Mouse (Mus musculus): ENCODE data around the gene Vmn1r10. TPM values are rescaled to one million over a fixed set of nuclear protein-coding genes. Genes with fewer than 3 reads are reported as not detected.

Gene Vmn1r10
- not detected in 2 replicates for polyA plus RNA-seq (2012; rRNA removed)

DNA sequence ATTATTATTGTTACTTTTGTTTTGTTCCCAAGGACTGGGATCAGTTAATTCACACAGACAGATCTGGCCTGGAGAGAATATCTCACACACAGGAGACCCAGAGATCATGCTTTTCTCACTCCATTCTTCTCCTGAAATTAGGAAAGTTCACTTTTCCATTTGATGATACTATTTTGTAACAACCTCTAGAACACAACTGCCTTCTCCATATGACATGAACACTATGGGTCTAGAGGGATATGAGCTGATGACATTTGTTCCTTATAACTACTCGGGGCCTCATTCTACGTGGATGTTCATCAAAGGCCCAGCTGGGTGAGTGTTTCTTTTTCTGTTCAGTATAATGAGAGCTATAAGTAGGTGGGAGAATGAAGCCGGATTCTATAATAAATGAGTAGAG is at the start of gene Vmn1r10:
Gene Vmn1r10, plus strand, starts transcription at position 301 of the 400 bp plus-strand sequence.
- DNase-seq (ENCODE audit: low read depth), result no peak
- TF ChIP-seq POLR2A (IDR thresholded peaks at IDR 0.05; ENCODE audit: borderline replicate concordance, extremely low read depth, insufficient read depth, insufficient read length, poor library complexity, severe bottlenecking) (no peak), CTCF (IDR thresholded peaks at IDR 0.05; ENCODE audit: borderline replicate concordance, extremely low read depth, insufficient read depth, insufficient read length) (no peak)

DNA sequence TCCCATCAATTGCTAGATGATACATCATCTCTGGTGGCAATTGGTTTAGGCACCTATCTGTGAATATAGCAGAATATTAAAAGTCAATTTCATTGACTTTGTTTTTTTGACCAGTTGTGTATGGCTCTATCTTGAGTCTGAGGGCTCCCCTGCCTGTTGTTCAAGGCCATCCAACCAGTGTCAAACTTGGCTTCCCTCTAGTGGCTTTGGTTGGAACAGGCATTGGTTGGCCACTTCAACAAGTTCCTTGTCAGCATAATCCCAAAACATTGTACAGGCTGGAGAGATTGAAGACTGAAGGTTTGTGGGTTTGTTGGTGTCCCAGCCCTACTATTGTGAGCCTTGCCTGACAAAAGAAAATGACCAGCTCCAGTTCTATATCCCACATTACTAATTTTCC is 45.5 kb upstream of the Vmn1r10 start:
- peak; percentile 1 for DNase-seq (ENCODE audit: low read depth)
- TF ChIP-seq POLR2A (IDR thresholded peaks at IDR 0.05; ENCODE audit: borderline replicate concordance, extremely low read depth, insufficient read depth, insufficient read length, poor library complexity, severe bottlenecking) (no peak), CTCF (IDR thresholded peaks at IDR 0.05; ENCODE audit: borderline replicate concordance, extremely low read depth, insufficient read depth, insufficient read length) (no peak)

DNA sequence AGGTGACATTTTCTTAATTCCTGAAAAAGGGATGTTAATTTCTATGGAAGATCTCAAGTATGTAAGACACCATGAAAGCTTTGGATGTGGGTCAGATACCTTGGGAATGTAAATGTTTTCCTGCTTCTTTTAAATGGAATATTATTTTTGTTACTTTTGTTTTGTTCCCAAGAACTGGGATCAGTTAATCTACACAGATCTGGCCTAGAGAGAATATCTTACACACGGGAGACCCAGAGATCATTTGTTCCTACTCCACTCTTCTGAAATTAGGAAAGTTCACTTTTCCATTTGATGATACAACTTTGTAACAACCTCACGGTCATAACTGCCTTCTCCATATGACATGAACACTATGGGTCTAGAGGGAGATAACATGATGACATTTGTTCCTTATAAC is 42.8 kb upstream of the Vmn1r10 start, which contains the start of gene Vmn1r9:
Gene Vmn1r9, plus strand, starts transcription at position 301 of the 400 bp plus-strand sequence.
- no peak for DNase-seq (ENCODE audit: low read depth)
- TF ChIP-seq POLR2A (IDR thresholded peaks at IDR 0.05; ENCODE audit: borderline replicate concordance, extremely low read depth, insufficient read depth, insufficient read length, poor library complexity, severe bottlenecking) (no peak), CTCF (IDR thresholded peaks at IDR 0.05; ENCODE audit: borderline replicate concordance, extremely low read depth, insufficient read depth, insufficient read length) (no peak)

DNA sequence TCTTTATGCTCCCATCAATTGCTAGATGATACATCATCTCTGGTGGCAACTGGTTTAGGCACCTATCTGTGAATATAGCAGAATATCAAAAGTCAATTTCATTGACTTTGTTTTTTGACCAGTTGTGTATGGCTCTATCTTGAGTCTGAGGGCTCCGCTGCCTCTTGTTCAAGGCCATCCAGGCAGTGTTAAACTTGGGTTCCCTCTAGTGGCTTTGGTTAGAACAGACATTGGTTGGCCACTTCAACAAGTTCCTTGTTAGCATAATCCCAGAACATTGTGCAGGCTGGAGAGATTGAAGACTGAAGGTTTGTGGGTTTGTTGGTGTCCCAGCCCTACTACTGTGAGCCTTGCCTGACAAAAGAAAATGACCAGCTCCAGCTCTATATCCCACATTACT is 2.9 kb upstream of the Vmn1r10 start:
- peak; percentile 9 for DNase-seq (ENCODE audit: low read depth)
- TF ChIP-seq POLR2A (IDR thresholded peaks at IDR 0.05; ENCODE audit: borderline replicate concordance, extremely low read depth, insufficient read depth, insufficient read length, poor library complexity, severe bottlenecking) (no peak), CTCF (IDR thresholded peaks at IDR 0.05; ENCODE audit: borderline replicate concordance, extremely low read depth, insufficient read depth, insufficient read length) (0 out of 2 replicates have a peak, but pooled peaks have one; percentile 7)

DNA sequence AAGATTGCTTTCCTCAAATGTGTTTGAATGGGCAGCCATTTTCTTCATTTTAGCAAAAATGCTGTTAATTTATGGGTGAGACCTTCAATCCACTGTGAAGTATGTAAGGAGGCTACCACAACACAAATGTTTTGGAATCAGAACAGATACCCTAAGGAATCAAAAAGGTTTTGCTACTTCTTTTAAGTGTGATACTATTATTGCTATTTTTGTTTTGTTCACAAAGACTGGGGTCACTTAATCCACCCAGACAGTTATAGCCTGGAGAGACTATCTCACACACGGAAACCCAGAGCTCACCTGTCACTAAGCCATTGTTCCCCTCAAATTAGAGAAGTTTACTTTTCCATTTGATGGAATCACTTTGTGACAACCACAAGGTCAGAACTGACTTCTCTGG is 23.9 kb downstream of the Vmn1r10 start, which contains the start of gene Vmn1r11:
Gene Vmn1r11, plus strand, starts transcription at position 301 of the 400 bp plus-strand sequence.
- TF ChIP-seq POLR2A (IDR thresholded peaks at IDR 0.05; ENCODE audit: borderline replicate concordance, extremely low read depth, insufficient read depth, insufficient read length, poor library complexity, severe bottlenecking) (no peak), CTCF (IDR thresholded peaks at IDR 0.05; ENCODE audit: borderline replicate concordance, extremely low read depth, insufficient read depth, insufficient read length) (no peak)

DNA sequence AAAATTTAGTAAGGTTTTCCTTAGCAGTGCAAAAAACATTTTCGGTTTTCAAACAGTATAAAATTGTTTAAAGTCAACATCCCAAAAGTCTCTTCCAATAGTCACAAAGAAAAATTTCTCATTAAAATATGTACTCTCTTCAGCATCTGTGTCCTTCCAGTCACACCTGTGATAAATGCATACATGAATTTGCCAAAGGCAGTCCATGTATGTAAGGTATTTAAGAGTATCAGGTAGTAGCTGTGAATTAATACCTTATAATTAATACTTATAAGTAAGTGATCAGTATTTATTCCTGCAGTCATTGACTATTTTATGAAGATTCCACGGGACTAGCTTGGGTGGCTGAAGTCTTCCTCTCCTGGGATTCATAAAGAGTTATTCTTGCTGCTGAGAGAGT is 47.4 kb downstream of the Vmn1r10 start, which contains the start of gene Vmn1r12:
Gene Vmn1r12, plus strand, starts transcription at position 301 of the 400 bp plus-strand sequence.
- no peak for DNase-seq (ENCODE audit: low read depth)
- TF ChIP-seq POLR2A (IDR thresholded peaks at IDR 0.05; ENCODE audit: borderline replicate concordance, extremely low read depth, insufficient read depth, insufficient read length, poor library complexity, severe bottlenecking), result no peak
- no peak for TF ChIP-seq CTCF (IDR thresholded peaks at IDR 0.05; ENCODE audit: borderline replicate concordance, extremely low read depth, insufficient read depth, insufficient read length)

More for the DNA sequence above, 23.9 kb downstream of the Vmn1r10 start, which contains the start of gene Vmn1r11:
- DNase-seq (ENCODE audit: low read depth), result no peak

Other genes with a start within 250 kb of the Vmn1r10 start
- 49.3 and 57.5 TPM in 2 replicates for gene Nt5c3, start 185.5 kb upstream of the Vmn1r10 start, polyA plus RNA-seq (2012; rRNA removed)
- 0.41 and 0.58 TPM in 2 replicates for gene Vmn1r4, start 185.4 kb upstream of the Vmn1r10 start, polyA plus RNA-seq (2012; rRNA removed)
- not detected in 2 replicates for gene Vmn1r5, start 139.2 kb upstream of the Vmn1r10 start, polyA plus RNA-seq (2012; rRNA removed)
- gene Vmn1r6, start 112.2 kb upstream of the Vmn1r10 start, polyA plus RNA-seq (2012; rRNA removed), result not detected in 2 replicates
- gene Vmn1r7, start 84.1 kb upstream of the Vmn1r10 start, polyA plus RNA-seq (2012; rRNA removed), result not detected in 2 replicates
- not detected in 2 replicates for gene Vmn1r8, start 77.2 kb upstream of the Vmn1r10 start, polyA plus RNA-seq (2012; rRNA removed)
- gene Vmn1r9, start 42.7 kb upstream of the Vmn1r10 start, polyA plus RNA-seq (2012; rRNA removed), result not detected in 2 replicates
- not detected in 2 replicates for gene Vmn1r11, start 24.0 kb downstream of the Vmn1r10 start, polyA plus RNA-seq (2012; rRNA removed)
- not detected in 2 replicates for gene Vmn1r12, start 47.5 kb downstream of the Vmn1r10 start, polyA plus RNA-seq (2012; rRNA removed)
- not detected in 2 replicates for gene Vmn1r13, start 93.8 kb downstream of the Vmn1r10 start, polyA plus RNA-seq (2012; rRNA removed)
- gene Vmn1r14, start 122.2 kb downstream of the Vmn1r10 start, polyA plus RNA-seq (2012; rRNA removed), result not detected in 2 replicates
- not detected in 2 replicates for gene Vmn1r15, start 148.5 kb downstream of the Vmn1r10 start, polyA plus RNA-seq (2012; rRNA removed)
- not detected in 2 replicates for gene Vmn1r16, start 220.0 kb downstream of the Vmn1r10 start, polyA plus RNA-seq (2012; rRNA removed)